In the genomic region with DNA sequence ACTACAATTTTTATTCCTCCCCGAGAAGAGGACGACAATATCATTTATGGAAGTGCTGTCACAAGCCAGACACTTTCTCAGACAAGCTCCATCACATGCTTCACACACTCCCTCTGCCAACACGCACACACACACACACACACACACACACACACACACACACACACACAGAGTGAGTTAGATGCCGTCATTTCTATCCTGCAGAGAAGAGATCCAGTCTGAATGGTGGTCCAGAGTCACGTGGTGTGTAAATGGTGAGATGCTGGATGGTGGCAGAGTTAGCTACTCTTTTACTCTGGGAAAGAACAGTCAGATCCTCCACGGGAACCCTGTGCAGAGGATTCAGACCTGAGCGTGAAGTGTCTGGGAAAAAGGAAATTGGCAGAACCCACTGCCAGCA, we compare ENCODE assay signal across 17 mouse cellular contexts.
"Had no signal": no experiment of that assay in that cellular context is flagged by ENCODE, and none has a peak within 500 bp of the region (broad histone marks: within the 10 kb centered on the region; RNA-seq: fewer than 3 reads in every experiment).

No protein-coding gene starts in this region.

- H3K4me3 ChIP-seq: lung, embryonic 15.5 days; megakaryocyte, embryonic 14.5 days; midbrain, embryonic 13.5 days; midbrain, embryonic 15.5 days; neural tube, embryonic 12.5 days; stomach, embryonic 15.5 days had no signal

- H3K27ac ChIP-seq: lung, embryonic 15.5 days; macrophage; midbrain, embryonic 13.5 days; midbrain, embryonic 15.5 days; neural tube, embryonic 12.5 days; stomach, embryonic 15.5 days; stomach, postnatal 0 days had no signal

- H3K27me3 ChIP-seq: lung, embryonic 15.5 days; megakaryocyte, embryonic 14.5 days; midbrain, embryonic 15.5 days; neural tube, embryonic 12.5 days; stomach, embryonic 15.5 days had no signal

- H3K4me2 ChIP-seq: lung, embryonic 15.5 days; midbrain, embryonic 11.5 days; midbrain, embryonic 13.5 days; midbrain, embryonic 15.5 days; neural tube, embryonic 12.5 days; stomach, embryonic 15.5 days had no signal

- H3K9me3 ChIP-seq: lung, embryonic 15.5 days; midbrain, embryonic 13.5 days; midbrain, embryonic 15.5 days; neural tube, embryonic 12.5 days; stomach, embryonic 15.5 days had no signal

- H3K9ac ChIP-seq: lung, embryonic 15.5 days; midbrain, embryonic 13.5 days; midbrain, embryonic 15.5 days; neural tube, embryonic 12.5 days; stomach, embryonic 15.5 days had no signal

- DNase-seq: lung, adult 2 months; lung, postnatal 14 days; lung, postnatal 36 days; right cerebral cortex, postnatal 14 days; thymus, adult 2 months; thymus, postnatal 25 days; thymus, postnatal 4 days had no signal

- ATAC-seq: lung, postnatal 0 days; midbrain, embryonic 13.5 days; midbrain, embryonic 15.5 days had no signal

- H3K36me3 ChIP-seq: lung, embryonic 15.5 days; midbrain, embryonic 13.5 days; midbrain, embryonic 15.5 days; neural tube, embryonic 12.5 days; stomach, embryonic 15.5 days had no signal

- H3K4me1 ChIP-seq: lung, embryonic 15.5 days; megakaryocyte, embryonic 14.5 days; neural tube, embryonic 12.5 days; stomach, embryonic 15.5 days had no signal
